Mouse (Mus musculus) forebrain, embryonic 10.5 days (tissue): ENCODE results near the gene Ska2. TPM values are rescaled to one million over a fixed set of nuclear protein-coding genes. Genes with fewer than 3 reads are reported as not detected.

ENCODE experiments used
- microRNA counts: library from miRNA; unstranded; fragments of <30 nt; microRNA quantifications from one replicate; lab custom pipeline; 2017
- microRNA-seq: library from miRNA; unstranded; fragments of <30 nt; microRNA quantifications from one replicate; pipeline ENCODE4, GENCODE M21; 2017
- polyA plus RNA-seq: library from polyadenylated mRNA; unstranded; fragments of >200 nt; fragmentation: Nextera tagmentation; extraction: Ambion mirVana; gene quantifications from 2 replicates; pipeline ENCODE4 v1.2.1, GENCODE M21; 2016

Ska2 gene
- polyA plus RNA-seq, 1 experiment from 2014 or later: 112 TPM

MicroRNAs encoded within 50 kb of the gene (microRNA counts, 519-probe panel; counts per million panel counts)
- microRNA mmu-miR-301a (lab: Ali Mortazavi, UCI): 7,037 counts per million, percentile 97 among the panel's probes with 10 or more counts

Small RNA genes lying within 50 kb of the gene (microRNA-seq; reads per million reads assigned to microRNA genes)
- gene Mir301: 2,857 reads per million, percentile 85 among the genes with 10 or more reads in this experiment

Other genes with a start within 250 kb of the Ska2 start
- 2.9 and 3.2 TPM in 2 replicates for gene Ypel2, start 115.5 kb upstream of the Ska2 start, polyA plus RNA-seq
- gene Gdpd1, start 35.2 kb upstream of the Ska2 start, polyA plus RNA-seq: 42.5 and 45.3 TPM in 2 replicates
- gene Smg8, start 22.5 kb upstream of the Ska2 start, polyA plus RNA-seq: 24.6 and 27.5 TPM in 2 replicates
- gene Prr11, start 526 bp upstream of the Ska2 start, polyA plus RNA-seq: 17.6 and 17.7 TPM in 2 replicates
- gene Trim37, start 17.8 kb downstream of the Ska2 start, polyA plus RNA-seq: 75.0 and 76.2 TPM in 2 replicates
- gene Ppm1e, start 249.8 kb downstream of the Ska2 start, polyA plus RNA-seq: 4.7 and 5.2 TPM in 2 replicates